Mouse (Mus musculus) thymus, adult 2 months (tissue): Measurements from ENCODE around the gene Robo2. TPM values are rescaled to one million over a fixed set of nuclear protein-coding genes. Genes with fewer than 3 reads are reported as not detected.

Experiments
- DNase-seq: peaks from one replicate; pipeline ENCODE4 v3.0.0; 2021
- H3K27ac ChIP-seq: fragments of 200-500 bp; 2 replicates; pipeline ENCODE4 v1.5.1; 2012; ENCODE audit warnings: low read length, control low read depth; ENCODE audit not compliant: control insufficient read depth, insufficient read depth
- H3K27me3 ChIP-seq: fragments of 200-500 bp; 2 replicates; pipeline ENCODE4 v1.6.1; 2012; ENCODE audit warnings: mild to moderate bottlenecking, low read length, moderate library complexity, mixed read lengths; ENCODE audit not compliant: control insufficient read depth, insufficient read depth
- H3K36me3 ChIP-seq: fragments of 200-500 bp; 2 replicates; pipeline ENCODE4 v1.6.1; 2012; ENCODE audit warnings: mild to moderate bottlenecking, low read length, moderate library complexity; ENCODE audit not compliant: control insufficient read depth, insufficient read depth
- H3K4me1 ChIP-seq: fragments of 200-500 bp; replicated peaks from 2 replicates; pipeline ENCODE4 v1.6.1; 2012; ENCODE audit warnings: low read length; ENCODE audit not compliant: control insufficient read depth, insufficient read depth
- H3K4me3 ChIP-seq: fragments of 200-500 bp; 2 replicates; pipeline ENCODE4 v1.5.1; 2012; ENCODE audit warnings: mild to moderate bottlenecking, low read length, control low read depth, moderate library complexity; ENCODE audit not compliant: control insufficient read depth, insufficient read depth
- CTCF ChIP-seq: fragments of 200-500 bp; IDR thresholded peaks from 2 replicates; pipeline ENCODE4 v1.5.1; 2012; ENCODE audit warnings: mild to moderate bottlenecking, control low read depth, low read length, moderate library complexity, borderline replicate concordance; ENCODE audit not compliant: control insufficient read depth, poor library complexity, insufficient read depth; ENCODE audit errors: extremely low read depth
- POLR2A ChIP-seq: fragments of 200-500 bp; IDR thresholded peaks from 2 replicates; pipeline ENCODE4 v1.6.1; 2012; ENCODE audit warnings: mild to moderate bottlenecking, low read length, control low read depth, moderate library complexity; ENCODE audit not compliant: control insufficient read depth, poor library complexity, insufficient read depth; ENCODE audit errors: extremely low read depth
- WGBS: fragments of 180-500 bp; shearing (Covaris S2); methylation state at CpG from one replicate; pipeline ENCODE4 v1.1.7; 2018; 5-methylcytosine and 5-hydroxymethylcytosine counted together
- polyA plus RNA-seq: library from polyadenylated mRNA; depleted of rRNA; stranded (reverse); fragments of >200 nt; gene quantifications from 2 replicates; pipeline ENCODE4 v1.2.3, GENCODE M21; 2012

Robo2 gene
- polyA plus RNA-seq, 1 experiment: 2.2 TPM

DNA sequence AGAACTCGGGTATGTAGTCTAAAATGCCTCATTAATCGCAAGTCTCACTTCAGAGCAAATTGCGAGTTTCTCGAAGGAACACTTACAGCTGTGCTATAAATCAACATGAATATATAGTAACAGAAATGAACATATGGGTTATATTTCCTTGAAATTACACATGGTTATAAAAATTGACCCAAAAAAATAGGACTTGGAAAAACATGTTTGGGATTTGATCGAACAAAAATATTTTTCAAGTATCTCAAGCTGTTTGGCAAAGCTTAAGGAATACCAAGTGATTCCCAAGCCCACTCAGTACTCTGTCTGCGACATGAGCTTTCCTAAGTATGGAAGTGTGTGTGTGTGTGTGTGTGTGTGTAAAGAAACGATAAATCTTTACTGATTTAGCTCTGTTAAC, 242.5 kb downstream of the Robo2 start:
- H3K36me3 ChIP-seq: no peaks in the 10 kb centered on the region
- H3K4me3 ChIP-seq: no peak overlapping the region
- no peaks in the 10 kb centered on the region for H3K27me3 ChIP-seq
- WGBS: 79% methylated on average over 7 of the region's 7 CpGs
- no peak for DNase-seq
- TF ChIP-seq CTCF (no peak), POLR2A (no peak)
- no peaks in the 10 kb centered on the region for H3K4me1 ChIP-seq
- H3K27ac ChIP-seq: no peak overlapping the region

DNA sequence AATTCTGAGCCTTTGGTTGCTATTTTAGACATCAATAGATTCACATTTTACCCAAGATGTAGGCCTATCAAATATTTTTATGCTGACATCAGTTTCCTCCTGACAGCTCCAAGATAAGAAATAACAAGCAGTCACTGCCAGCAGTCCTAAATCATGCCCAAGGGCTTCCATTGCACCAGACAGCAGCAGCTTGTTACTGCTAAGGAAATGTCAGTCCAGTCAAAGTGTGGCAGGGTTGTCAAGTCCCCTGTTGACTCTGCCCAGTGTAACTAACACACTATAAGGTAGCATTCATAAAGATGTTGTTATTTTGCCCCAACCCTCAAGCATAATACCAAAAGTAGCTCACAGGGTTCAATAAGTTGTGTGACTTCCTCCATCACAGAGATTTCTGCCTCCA, 243.8 kb downstream of the Robo2 start:
- Histone ChIP-seq H3K27me3 (no peaks in the 10 kb centered on the region), H3K36me3 (no peaks in the 10 kb centered on the region), H3K4me3 (no peak overlapping the region), H3K27ac (no peak overlapping the region), H3K4me1 (no peaks in the 10 kb centered on the region)
- DNase-seq: no peak
- TF ChIP-seq CTCF (no peak), POLR2A (no peak)

DNA sequence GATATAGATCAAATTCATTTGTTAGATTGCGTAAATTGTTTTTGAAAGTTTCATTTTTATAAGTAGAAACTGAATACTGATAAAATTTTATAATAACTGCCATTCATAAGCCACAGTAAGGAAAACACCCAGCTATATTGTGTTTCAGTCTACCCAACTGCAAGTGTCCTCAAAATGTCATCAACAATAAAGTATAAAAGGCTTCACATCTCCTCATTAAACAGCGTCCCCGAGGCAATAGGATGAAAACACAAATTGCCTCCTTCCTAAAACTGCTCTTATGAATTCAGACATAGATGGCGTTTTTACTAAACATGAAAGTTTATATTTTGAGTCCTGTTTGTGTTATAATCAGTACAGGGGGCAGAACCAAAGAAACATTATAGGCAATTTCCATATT, 249.6 kb downstream of the Robo2 start:
- TF ChIP-seq POLR2A (no peak), CTCF (no peak)
- DNase-seq: no peak
- H3K4me3 ChIP-seq: no peak overlapping the region

DNA sequence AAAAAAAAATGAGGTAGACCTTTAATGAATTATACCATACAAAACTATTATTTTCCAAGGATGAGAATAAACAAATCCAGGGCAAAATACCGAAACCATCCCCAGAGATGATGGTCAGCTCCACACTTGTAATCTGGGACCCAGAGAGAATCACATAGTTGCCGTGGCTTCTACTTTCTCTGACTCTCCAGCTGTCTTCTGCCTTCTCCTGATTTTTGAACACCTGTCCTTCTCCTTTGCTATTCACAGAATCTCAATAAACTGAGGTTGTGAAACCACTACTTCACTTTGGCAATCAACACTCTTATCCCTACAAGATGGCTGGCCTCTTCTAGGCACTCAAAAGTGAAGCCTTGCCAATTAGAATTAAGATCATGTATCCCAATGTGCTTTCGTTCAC, 252.4 kb downstream of the Robo2 start:
- no peaks in the 10 kb centered on the region for H3K36me3 ChIP-seq
- 93% methylated on average over 3 of the region's 3 CpGs for WGBS
- H3K27ac ChIP-seq: no peak overlapping the region
- H3K4me3 ChIP-seq: no peak overlapping the region
- H3K27me3 ChIP-seq: no peaks in the 10 kb centered on the region
- no peak for DNase-seq
- TF ChIP-seq POLR2A (no peak), CTCF (no peak)
- no peaks in the 10 kb centered on the region for H3K4me1 ChIP-seq

More for the DNA sequence above, 249.6 kb downstream of the Robo2 start:
- no peaks in the 10 kb centered on the region for H3K4me1 ChIP-seq
- no peak overlapping the region for H3K27ac ChIP-seq
- H3K27me3 ChIP-seq: no peaks in the 10 kb centered on the region
- no peaks in the 10 kb centered on the region for H3K36me3 ChIP-seq
- WGBS: 90% methylated on average over 4 of the region's 4 CpGs

DNA sequence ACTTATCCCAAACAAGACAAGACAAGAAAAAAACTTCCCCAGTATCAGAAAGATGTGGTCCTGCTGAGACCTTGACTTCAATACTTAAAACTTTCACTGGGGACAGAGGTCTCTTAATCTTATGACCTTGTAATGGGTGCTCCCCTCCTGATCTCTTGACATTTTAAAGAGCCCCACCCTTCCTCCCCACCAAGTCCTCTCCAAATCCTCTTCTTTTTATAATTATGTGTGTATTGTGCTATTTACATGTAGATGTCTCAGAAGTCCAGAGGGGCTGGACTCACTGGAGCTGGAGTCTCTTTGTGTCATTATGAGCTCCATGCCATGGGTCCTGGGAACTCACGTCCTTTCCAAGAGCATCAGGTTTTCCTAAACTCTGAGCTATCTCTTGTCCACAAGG, 275.4 kb downstream of the Robo2 start:
- no peaks in the 10 kb centered on the region for H3K4me1 ChIP-seq
- H3K27me3 ChIP-seq: no peaks in the 10 kb centered on the region
- no peak for DNase-seq
- WGBS: 89% methylated on average over 1 of the region's 1 CpGs
- TF ChIP-seq CTCF: no peak
- TF ChIP-seq POLR2A: no peak
- no peaks in the 10 kb centered on the region for H3K36me3 ChIP-seq
- no peak overlapping the region for H3K27ac ChIP-seq
- H3K4me3 ChIP-seq: no peak overlapping the region

DNA sequence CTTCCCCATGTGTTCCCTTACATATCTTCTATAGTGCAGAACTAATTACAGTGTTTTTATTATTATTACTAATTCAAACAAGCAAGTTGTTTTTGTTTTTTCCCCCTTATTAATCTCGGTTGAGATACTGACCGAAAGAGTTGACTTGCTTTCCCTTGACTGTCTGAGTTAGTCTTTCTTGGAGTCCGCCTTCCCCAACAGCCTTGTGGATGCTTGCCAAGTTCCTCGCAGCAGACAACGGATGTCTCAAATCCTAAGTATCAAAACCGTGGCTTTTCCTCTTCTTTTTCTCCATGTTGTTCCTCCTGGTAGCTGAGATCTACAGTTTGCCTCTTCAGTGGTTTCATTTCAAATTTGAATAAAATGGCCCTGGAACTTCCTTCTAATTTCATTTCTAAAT, 278.8 kb downstream of the Robo2 start:
- no peak for DNase-seq
- TF ChIP-seq CTCF (no peak), POLR2A (no peak)
- WGBS: 81% methylated on average over 6 of the region's 6 CpGs
- no peaks in the 10 kb centered on the region for H3K27me3 ChIP-seq
- H3K36me3 ChIP-seq: no peaks in the 10 kb centered on the region
- no peak overlapping the region for H3K27ac ChIP-seq
- H3K4me3 ChIP-seq: no peak overlapping the region
- H3K4me1 ChIP-seq: no peaks in the 10 kb centered on the region

DNA sequence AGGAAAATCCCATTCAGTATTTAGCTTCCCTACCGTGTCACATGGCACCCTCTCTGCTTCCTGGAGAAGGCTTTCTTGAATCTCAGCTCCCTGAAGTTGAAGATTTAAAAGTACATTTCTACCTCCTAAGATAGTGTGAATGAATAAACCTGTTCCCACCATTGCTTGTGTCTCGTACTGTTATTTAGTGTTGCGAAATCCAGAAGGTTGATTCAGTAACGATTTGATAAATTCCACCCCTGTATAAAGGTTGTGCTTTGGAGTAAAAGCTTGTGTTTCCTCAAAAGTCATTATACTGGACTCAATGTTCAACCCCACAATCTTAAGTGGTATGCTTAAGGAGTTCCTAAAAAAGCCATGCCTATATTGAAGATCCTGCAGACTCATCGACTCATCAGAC, 280.3 kb downstream of the Robo2 start:
- H3K4me3 ChIP-seq: no peak overlapping the region
- no peak for DNase-seq
- H3K27me3 ChIP-seq: no peaks in the 10 kb centered on the region
- TF ChIP-seq POLR2A (no peak), CTCF (no peak)
- H3K36me3 ChIP-seq: no peaks in the 10 kb centered on the region
- no peaks in the 10 kb centered on the region for H3K4me1 ChIP-seq
- no peak overlapping the region for H3K27ac ChIP-seq
- 86% methylated on average over 5 of the region's 5 CpGs for WGBS
